Mouse (Mus musculus) liver, postnatal 0 days (tissue): ENCODE measurements around the gene Ctsk.
A peak's percentile ranks its signal among the peaks of the same experiment; 100 is the strongest.

Experiments used
- CTCF ChIP-seq: sonication (generic); IDR thresholded peaks from 2 replicates; pipeline ENCODE4 v1.5.1; 2016; ENCODE audit warnings: antibody characterized with exemption, low read depth
- EP300 ChIP-seq: IDR thresholded peaks from 2 replicates; pipeline ENCODE4 v1.6.1; 2016; ENCODE audit warnings: antibody characterized with exemption, low read depth, mild to moderate bottlenecking

DNA sequence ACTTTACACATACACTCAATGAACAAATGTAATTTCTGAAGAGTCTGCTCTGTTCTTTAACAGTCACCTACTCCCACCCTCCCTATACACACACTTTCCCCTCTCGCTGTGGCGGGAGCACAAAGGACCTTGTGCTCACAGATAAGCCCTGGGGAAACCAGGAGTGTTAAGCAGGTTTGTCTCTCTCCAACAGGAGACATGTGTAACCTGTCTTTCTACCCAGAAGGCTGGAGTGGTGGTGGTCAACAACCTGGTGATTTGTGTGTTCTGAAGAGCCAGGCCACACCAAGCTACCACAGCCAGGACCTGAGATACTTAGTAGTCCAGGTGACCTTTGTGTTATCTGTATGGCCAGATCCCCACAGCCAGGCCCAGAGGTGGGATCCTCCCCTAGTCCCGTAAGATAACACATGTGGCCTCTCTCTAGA is 17.6 kb downstream of the Ctsk start:
- TF ChIP-seq CTCF (no peak), EP300 (peak; percentile 95)
